Mouse (Mus musculus) midbrain, postnatal 0 days (tissue): ENCODE results near the gene Ppp5c. TPM values are rescaled to one million over a fixed set of nuclear protein-coding genes. Genes with fewer than 3 reads are reported as not detected.

Source experiments
- ATAC-seq: fragments of 200-750 bp; cut with Nextera tagmentation; 2 replicates; pipeline ENCODE4 v1.8.0; 2017; ENCODE audit warnings: moderate number of reproducible peaks, mild to moderate bottlenecking, moderate TSS enrichment, moderate library complexity; ENCODE audit not compliant: low FRiP score
- DNase-seq: peaks from one replicate; pipeline ENCODE4 v3.0.0-alpha.2; 2015; ENCODE audit warnings: low spot score
- H3K27ac ChIP-seq: fragments of 300-500 bp; sonication (generic); 2 replicates; pipeline ENCODE4 v1.5.1; 2014; ENCODE audit warnings: low read depth, mild to moderate bottlenecking, low read length, mixed read lengths
- H3K27me3 ChIP-seq: fragments of 300-500 bp; sonication (generic); 2 replicates; pipeline ENCODE4 v1.6.1; 2014; ENCODE audit warnings: low read length, control low read depth, mixed read lengths; ENCODE audit not compliant: insufficient read depth
- H3K36me3 ChIP-seq: fragments of 300-500 bp; sonication (generic); 2 replicates; pipeline ENCODE4 v1.6.1; 2014; ENCODE audit warnings: low read length, control low read depth, mixed read lengths; ENCODE audit not compliant: insufficient read depth
- H3K4me1 ChIP-seq: fragments of 300-500 bp; sonication (generic); 2 replicates; pipeline ENCODE4 v1.6.1; 2014; ENCODE audit warnings: mild to moderate bottlenecking, control low read depth, antibody characterized with exemption, low read length, mixed read lengths; ENCODE audit not compliant: insufficient read depth
- H3K4me2 ChIP-seq: fragments of 300-500 bp; sonication (generic); 2 replicates; pipeline ENCODE4 v1.6.1; 2014; ENCODE audit warnings: low read depth, mild to moderate bottlenecking, low read length, mixed read lengths; ENCODE audit not compliant: poor library complexity, severe bottlenecking
- H3K4me3 ChIP-seq: fragments of 300-500 bp; sonication (generic); 2 replicates; pipeline ENCODE4 v1.5.1; 2014; ENCODE audit warnings: low read depth, mild to moderate bottlenecking, low read length, moderate library complexity
- H3K9ac ChIP-seq: fragments of 300-500 bp; sonication (generic); replicated peaks from 2 replicates; pipeline ENCODE4 v1.6.1; 2014; ENCODE audit warnings: mild to moderate bottlenecking, low read length, moderate library complexity, mixed read lengths; ENCODE audit not compliant: poor library complexity, severe bottlenecking
- H3K9me3 ChIP-seq: fragments of 300-500 bp; sonication (generic); 2 replicates; pipeline ENCODE4 v1.6.1; 2016; ENCODE audit warnings: low read length, control low read depth
- CTCF ChIP-seq: IDR thresholded peaks from 2 replicates; pipeline ENCODE4 v1.5.1; 2016; ENCODE audit warnings: antibody characterized with exemption, mild to moderate bottlenecking
- WGBS: fragments of 180-500 bp; shearing (Covaris S2); extraction: QIAGEN DNeasy Blood & Tissue Kit; methylation state at CpG from one replicate; pipeline ENCODE4 v1.1.7; 2014; 5-methylcytosine and 5-hydroxymethylcytosine counted together
- polyA plus RNA-seq: library from polyadenylated mRNA; unstranded; fragments of >200 nt; fragmentation: Nextera tagmentation; extraction: Ambion mirVana; gene quantifications from 2 replicates; pipeline ENCODE4 v1.2.1, GENCODE M21; 2015
- total RNA-seq: library from RNA; depleted of rRNA; stranded (reverse); fragments of >200 nt; gene quantifications from 2 replicates; pipeline ENCODE4 v1.2.3, GENCODE M21; 2014; rRNA removed

Ppp5c gene
- total and polyA plus RNA-seq, 2 experiments from 2014 or later, result 61.0 to 144 TPM

- Histone ChIP-seq H3K27me3 (no peaks in the 10 kb centered on the region), H3K4me2 (0 out of 2 replicates have a peak overlapping the region, but pooled peaks have one; percentile 24), H3K36me3 (no peaks in the 10 kb centered on the region), H3K4me1 (peaks cover 15% of the 10 kb centered on the region), H3K4me3 (no peak overlapping the region), H3K9me3 (no peaks in the 10 kb centered on the region), H3K9ac (0 out of 2 replicates have a peak overlapping the region, but pooled peaks have one; percentile 3), H3K27ac (peak overlapping the region; percentile 88)
- peak; percentile 63 for ATAC-seq
- TF ChIP-seq CTCF, result no peak
- peak; percentile 84 for DNase-seq
- WGBS, result 21% methylated on average over 15 of the region's 15 CpGs
Observed at GRCm38 (mm10) chr7:16956410-16957265, 71.1 kb downstream of the Ppp5c start.

DNA sequence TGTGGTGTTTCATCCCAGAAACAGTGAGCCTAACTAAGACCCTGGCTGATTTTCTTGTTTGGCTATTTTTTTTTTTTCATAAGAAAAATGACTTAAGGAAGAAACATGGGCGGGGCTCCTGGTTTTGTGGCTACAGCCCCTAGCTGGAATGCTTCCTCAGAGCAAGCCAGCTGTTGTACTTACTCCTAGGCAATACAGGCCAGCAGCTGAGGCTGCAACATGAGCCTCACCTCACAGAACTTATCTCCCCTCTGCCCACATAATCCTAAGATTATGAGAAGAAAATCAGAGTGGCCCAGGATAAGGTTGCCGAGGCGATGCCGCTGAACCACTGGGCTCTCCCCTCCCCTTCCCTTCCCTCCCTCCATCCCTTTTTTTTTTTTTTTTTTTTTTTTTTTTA is 72.0 kb downstream of the Ppp5c start:
- Histone ChIP-seq H3K4me3 (no peak overlapping the region), H3K9me3 (no peaks in the 10 kb centered on the region), H3K27ac (peak overlapping the region; percentile 65; the same call in 1 of the 2 replicates), H3K4me1 (peaks cover 10% of the 10 kb centered on the region), H3K9ac (no peak overlapping the region), H3K36me3 (no peaks in the 10 kb centered on the region), H3K4me2 (no peak overlapping the region), H3K27me3 (no peaks in the 10 kb centered on the region)
- no peak for TF ChIP-seq CTCF
- DNase-seq (no peak), ATAC-seq (no peak)
- WGBS, result 65% methylated on average over 4 of the region's 4 CpGs

Other genes with a start within 250 kb of the Ppp5c start
- gene Slc1a5, start 246.6 kb downstream of the Ppp5c start, total RNA-seq, result 15.2 and 20.1 TPM in 2 replicates
- gene Slc1a5, start 246.6 kb downstream of the Ppp5c start, polyA plus RNA-seq, result 8.9 and 9.2 TPM in 2 replicates
- gene Strn4, start 212.0 kb downstream of the Ppp5c start, total RNA-seq, result 252 and 291 TPM in 2 replicates
- gene Strn4, start 212.0 kb downstream of the Ppp5c start, polyA plus RNA-seq, result 156 and 165 TPM in 2 replicates
- gene Fkrp, start 211.2 kb downstream of the Ppp5c start, total RNA-seq, result 81.4 and 85.9 TPM in 2 replicates
- gene Fkrp, start 211.2 kb downstream of the Ppp5c start, polyA plus RNA-seq, result 50.0 and 53.5 TPM in 2 replicates
- 3.2 and 4.9 TPM in 2 replicates for gene Prkd2, start 185.0 kb downstream of the Ppp5c start, total RNA-seq
- 3.9 TPM in 2 replicates for gene Prkd2, start 185.0 kb downstream of the Ppp5c start, polyA plus RNA-seq
- 86.0 and 107 TPM in 2 replicates for gene Dact3, start 152.6 kb downstream of the Ppp5c start, total RNA-seq
- gene Dact3, start 152.6 kb downstream of the Ppp5c start, polyA plus RNA-seq, result 7.5 and 7.7 TPM in 2 replicates
- gene Gng8, start 136.1 kb downstream of the Ppp5c start, total RNA-seq, result 1.9 and 5.2 TPM in 2 replicates
- 12.3 and 15.9 TPM in 2 replicates for gene Gng8, start 136.1 kb downstream of the Ppp5c start, polyA plus RNA-seq
- 0.11 and 0.14 TPM in 2 replicates for gene Ptgir, start 121.4 kb downstream of the Ppp5c start, total RNA-seq
- 0.11 TPM in 1 of 2 replicates, not detected in the other for gene Ptgir, start 121.4 kb downstream of the Ppp5c start, polyA plus RNA-seq
- gene Calm3, start 103.8 kb downstream of the Ppp5c start, total RNA-seq, result 1,835 and 1,985 TPM in 2 replicates
- 467 and 471 TPM in 2 replicates for gene Calm3, start 103.8 kb downstream of the Ppp5c start, polyA plus RNA-seq
- 155 and 174 TPM in 2 replicates for gene Pnmal2, start 83.2 kb downstream of the Ppp5c start, total RNA-seq
- 180 and 187 TPM in 2 replicates for gene Pnmal2, start 83.2 kb downstream of the Ppp5c start, polyA plus RNA-seq
- gene Pnmal1, start 68.2 kb downstream of the Ppp5c start, total RNA-seq, result 41.2 and 54.0 TPM in 2 replicates
- gene Pnmal1, start 68.2 kb downstream of the Ppp5c start, polyA plus RNA-seq, result 64.8 and 65.2 TPM in 2 replicates
- 48.8 and 49.0 TPM in 2 replicates for gene Gm42372, start 44.8 kb downstream of the Ppp5c start, total RNA-seq
- gene Gm42372, start 44.8 kb downstream of the Ppp5c start, polyA plus RNA-seq, result 9.0 and 9.2 TPM in 2 replicates
- 5.5 and 5.8 TPM in 2 replicates for gene Ccdc8, start 35.2 kb downstream of the Ppp5c start, total RNA-seq
- 2.0 and 2.5 TPM in 2 replicates for gene Ccdc8, start 35.2 kb downstream of the Ppp5c start, polyA plus RNA-seq
- gene Hif3a, start 34.5 kb upstream of the Ppp5c start, total RNA-seq, result 13.6 and 16.9 TPM in 2 replicates
- gene Hif3a, start 34.5 kb upstream of the Ppp5c start, polyA plus RNA-seq, result 2.0 and 2.7 TPM in 2 replicates
- 3.9 and 5.1 TPM in 2 replicates for gene Psg16, start 46.1 kb upstream of the Ppp5c start, total RNA-seq
- gene Psg16, start 46.1 kb upstream of the Ppp5c start, polyA plus RNA-seq, result 6.8 and 7.6 TPM in 2 replicates
- gene Ceacam3, start 122.4 kb upstream of the Ppp5c start, total RNA-seq, result 0.09 TPM in 1 of 2 replicates, not detected in the other
- gene Ceacam3, start 122.4 kb upstream of the Ppp5c start, polyA plus RNA-seq, result 0.06 TPM in 1 of 2 replicates, not detected in the other
- 0.38 TPM in 1 of 2 replicates, not detected in the other for gene Psg29, start 175.6 kb upstream of the Ppp5c start, total RNA-seq
- not detected in 2 replicates for gene Psg29, start 175.6 kb upstream of the Ppp5c start, polyA plus RNA-seq